Mouse (Mus musculus) embryonic facial prominence, embryonic 14.5 days (tissue): Measurements from ENCODE around the gene Nkx6-2. TPM values are rescaled to one million over a fixed set of nuclear protein-coding genes. Genes with fewer than 3 reads are reported as not detected.

Experiments used
- ATAC-seq: fragments of 200-750 bp; cut with Nextera tagmentation; 2 replicates; pipeline ENCODE4 v1.8.0; 2017; ENCODE audit warnings: low read depth, moderate number of reproducible peaks, moderate TSS enrichment
- DNase-seq: peaks from one replicate; pipeline ENCODE4 v3.0.0-alpha.2; 2015; ENCODE audit warnings: low spot score
- H3K27ac ChIP-seq: fragments of 300-500 bp; sonication (generic); replicated peaks from 2 replicates; pipeline ENCODE4 v1.5.1; 2014; ENCODE audit warnings: low read depth, mild to moderate bottlenecking, low read length, moderate library complexity
- H3K27me3 ChIP-seq: fragments of 300-500 bp; sonication (generic); replicated peaks from 2 replicates; pipeline ENCODE4 v1.6.1; 2014; ENCODE audit warnings: low read length; ENCODE audit not compliant: control insufficient read depth, insufficient read depth
- H3K36me3 ChIP-seq: fragments of 300-500 bp; sonication (generic); 2 replicates; pipeline ENCODE4 v1.6.1; 2014; ENCODE audit warnings: low read length, mixed read lengths; ENCODE audit not compliant: control insufficient read depth, insufficient read depth
- H3K4me1 ChIP-seq: fragments of 300-500 bp; sonication (generic); 2 replicates; pipeline ENCODE4 v1.6.1; 2014; ENCODE audit warnings: antibody characterized with exemption, low read length; ENCODE audit not compliant: control insufficient read depth, insufficient read depth
- H3K4me2 ChIP-seq: fragments of 300-500 bp; sonication (generic); 2 replicates; pipeline ENCODE4 v1.6.1; 2014; ENCODE audit warnings: low read depth, mild to moderate bottlenecking, low read length, moderate library complexity, mixed read lengths
- H3K4me3 ChIP-seq: fragments of 300-500 bp; sonication (generic); 2 replicates; pipeline ENCODE4 v1.5.1; 2014; ENCODE audit warnings: low read depth, mild to moderate bottlenecking, low read length
- H3K9ac ChIP-seq: fragments of 300-500 bp; sonication (generic); 2 replicates; pipeline ENCODE4 v1.6.1; 2014; ENCODE audit warnings: low read depth, mild to moderate bottlenecking, low read length, moderate library complexity, mixed read lengths
- H3K9me3 ChIP-seq: fragments of 300-500 bp; sonication (generic); 2 replicates; pipeline ENCODE4 v1.6.1; 2016; ENCODE audit warnings: low read length; ENCODE audit not compliant: control insufficient read depth
- WGBS: fragments of 180-500 bp; shearing (Covaris S2); extraction: QIAGEN DNeasy Blood & Tissue Kit; methylation state at CpG from one replicate; pipeline ENCODE4 v1.1.7; 2014; 5-methylcytosine and 5-hydroxymethylcytosine counted together
- polyA plus RNA-seq: library from polyadenylated mRNA; unstranded; fragments of >200 nt; fragmentation: Nextera tagmentation; extraction: Ambion mirVana; gene quantifications from 2 replicates; pipeline ENCODE4 v1.2.1, GENCODE M21; 2014

Gene Nkx6-2
- polyA plus RNA-seq, 1 experiment from 2014 or later: not detected

GRCm38 (mm10) chr7:139556746-139557526, 25.7 kb downstream of the Nkx6-2 start:
- DNase-seq (no peak), ATAC-seq (0 out of 2 replicates have a peak, but pooled peaks have one; percentile 26)
- Histone ChIP-seq H3K9ac (no peak overlapping the region), H3K4me2 (no peak overlapping the region), H3K9me3 (no peaks in the 10 kb centered on the region), H3K4me1 (no peaks in the 10 kb centered on the region), H3K36me3 (peaks cover 11% of the 10 kb centered on the region; the same call in 1 of the 2 replicates), H3K27ac (no peak overlapping the region), H3K27me3 (no peaks in the 10 kb centered on the region), H3K4me3 (no peak overlapping the region)
- WGBS: 41% methylated on average over 10 of the region's 10 CpGs

GRCm38 (mm10) chr7:139556331-139556730, 26.3 kb downstream of the Nkx6-2 start:
- H3K27ac ChIP-seq: no peak overlapping the region
- no peak overlapping the region for H3K9ac ChIP-seq
- no peak overlapping the region for H3K4me2 ChIP-seq
- peak; percentile 41 for DNase-seq
- ATAC-seq: no peak; the same call in 1 of the 2 replicates
- WGBS: 61% methylated on average over 5 of the region's 5 CpGs
- H3K4me1 ChIP-seq: no peaks in the 10 kb centered on the region
- no peaks in the 10 kb centered on the region for H3K9me3 ChIP-seq
- no peaks in the 10 kb centered on the region for H3K27me3 ChIP-seq
- no peak overlapping the region for H3K4me3 ChIP-seq
- H3K36me3 ChIP-seq: peaks cover 11% of the 10 kb centered on the region; the same call in 1 of the 2 replicates

- H3K27me3 ChIP-seq: no peaks in the 10 kb centered on the region
- no peaks in the 10 kb centered on the region for H3K36me3 ChIP-seq
- no peaks in the 10 kb centered on the region for H3K4me1 ChIP-seq
- no peak overlapping the region for H3K4me3 ChIP-seq
- no peak overlapping the region for H3K9ac ChIP-seq
- ATAC-seq (no peak), DNase-seq (no peak)
- H3K27ac ChIP-seq: no peak overlapping the region
- 74% methylated on average over 2 of the region's 2 CpGs for WGBS
- no peaks in the 10 kb centered on the region for H3K9me3 ChIP-seq
- H3K4me2 ChIP-seq: no peak overlapping the region
Measured at GRCm38 (mm10) chr7:139551519-139551918, 31.1 kb downstream of the Nkx6-2 start.

GRCm38 (mm10) chr7:139550086-139550783, 32.4 kb downstream of the Nkx6-2 start:
- 88% methylated on average over 3 of the region's 3 CpGs for WGBS
- H3K4me3 ChIP-seq: no peak overlapping the region
- no peak for DNase-seq

GRCm38 (mm10) chr7:139547325-139547724, 35.3 kb downstream of the Nkx6-2 start:
- Histone ChIP-seq H3K27ac (no peak overlapping the region), H3K4me2 (no peak overlapping the region), H3K4me1 (peaks cover 4% of the 10 kb centered on the region; the same call in 1 of the 2 replicates), H3K27me3 (no peaks in the 10 kb centered on the region), H3K9ac (no peak overlapping the region), H3K4me3 (no peak overlapping the region), H3K9me3 (no peaks in the 10 kb centered on the region), H3K36me3 (no peaks in the 10 kb centered on the region)
- no peak for DNase-seq
- WGBS: 82% methylated on average over 2 of the region's 2 CpGs
- no peak for ATAC-seq

More at GRCm38 (mm10) chr7:139550086-139550783, 32.4 kb downstream of the Nkx6-2 start:
- no peak overlapping the region for H3K9ac ChIP-seq
- no peaks in the 10 kb centered on the region for H3K27me3 ChIP-seq
- H3K27ac ChIP-seq: no peak overlapping the region
- H3K36me3 ChIP-seq: no peaks in the 10 kb centered on the region
- H3K4me2 ChIP-seq: no peak overlapping the region
- ATAC-seq: no peak
- no peaks in the 10 kb centered on the region for H3K9me3 ChIP-seq
- peaks cover 2% of the 10 kb centered on the region; the same call in 1 of the 2 replicates for H3K4me1 ChIP-seq

GRCm38 (mm10) chr7:139544706-139545625, 37.6 kb downstream of the Nkx6-2 start:
- Histone ChIP-seq H3K9me3 (no peaks in the 10 kb centered on the region), H3K27ac (no peak overlapping the region), H3K4me2 (no peak overlapping the region), H3K9ac (no peak overlapping the region), H3K36me3 (no peaks in the 10 kb centered on the region), H3K4me3 (no peak overlapping the region), H3K27me3 (no peaks in the 10 kb centered on the region), H3K4me1 (peaks cover 4% of the 10 kb centered on the region; the same call in 1 of the 2 replicates)
- 48% methylated on average over 12 of the region's 12 CpGs for WGBS
- ATAC-seq: peak; percentile 73
- DNase-seq: peak; percentile 63

DNA sequence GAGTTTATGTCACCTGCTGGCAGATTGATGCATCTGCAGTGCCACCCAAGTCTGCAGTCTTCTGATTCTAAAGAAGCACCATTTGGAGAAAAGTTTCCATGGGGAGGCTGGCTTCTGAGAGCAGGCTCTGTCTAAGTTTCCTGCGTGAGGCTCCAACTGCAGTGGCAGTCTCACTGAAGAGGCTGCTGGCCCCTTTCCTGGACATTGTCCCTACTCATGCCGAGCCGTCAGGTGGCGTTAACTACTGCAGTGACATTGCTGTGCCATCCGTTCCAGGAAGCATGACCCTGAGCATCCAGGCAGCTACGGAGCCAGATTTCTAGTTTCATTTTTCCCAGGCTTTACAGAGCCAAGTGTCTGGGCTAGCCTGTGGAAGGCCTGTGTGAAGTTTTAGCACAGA, 41.2 kb downstream of the Nkx6-2 start:
- Histone ChIP-seq H3K9ac (no peak overlapping the region), H3K27ac (no peak overlapping the region), H3K4me3 (no peak overlapping the region), H3K36me3 (no peaks in the 10 kb centered on the region), H3K4me2 (no peak overlapping the region), H3K4me1 (peaks cover 4% of the 10 kb centered on the region; the same call in 1 of the 2 replicates), H3K27me3 (no peaks in the 10 kb centered on the region), H3K9me3 (no peaks in the 10 kb centered on the region)
- DNase-seq (no peak), ATAC-seq (no peak)
- 88% methylated on average over 6 of the region's 6 CpGs for WGBS

DNA sequence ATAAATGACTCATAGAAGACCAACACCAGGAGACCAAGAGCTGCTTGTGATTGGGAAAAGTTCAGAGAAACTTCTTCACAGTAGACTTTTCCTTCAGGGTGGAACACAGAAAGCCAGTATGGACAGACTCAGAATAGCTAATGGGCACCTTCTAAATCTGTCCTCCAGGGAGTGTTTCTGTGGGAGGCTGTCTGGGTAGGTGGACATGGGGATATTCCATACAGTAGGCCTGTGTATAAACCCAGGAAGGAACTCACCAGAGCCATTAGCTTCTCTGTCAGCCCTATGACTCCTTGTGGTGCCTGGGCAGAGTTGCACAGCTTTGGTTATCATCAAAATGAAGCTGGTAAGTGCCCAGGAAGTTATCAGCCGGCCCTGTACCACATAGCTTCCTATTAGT, 42.0 kb downstream of the Nkx6-2 start:
- ATAC-seq: no peak
- Histone ChIP-seq H3K4me1 (peaks cover 4% of the 10 kb centered on the region; the same call in 1 of the 2 replicates), H3K9me3 (no peaks in the 10 kb centered on the region), H3K36me3 (no peaks in the 10 kb centered on the region), H3K9ac (no peak overlapping the region), H3K27me3 (no peaks in the 10 kb centered on the region), H3K27ac (no peak overlapping the region), H3K4me2 (no peak overlapping the region), H3K4me3 (no peak overlapping the region)
- DNase-seq: no peak
- WGBS: 92% methylated on average over 1 of the region's 1 CpGs
